ENCODE assay signal across 7 mouse cellular contexts in the genomic region with DNA sequence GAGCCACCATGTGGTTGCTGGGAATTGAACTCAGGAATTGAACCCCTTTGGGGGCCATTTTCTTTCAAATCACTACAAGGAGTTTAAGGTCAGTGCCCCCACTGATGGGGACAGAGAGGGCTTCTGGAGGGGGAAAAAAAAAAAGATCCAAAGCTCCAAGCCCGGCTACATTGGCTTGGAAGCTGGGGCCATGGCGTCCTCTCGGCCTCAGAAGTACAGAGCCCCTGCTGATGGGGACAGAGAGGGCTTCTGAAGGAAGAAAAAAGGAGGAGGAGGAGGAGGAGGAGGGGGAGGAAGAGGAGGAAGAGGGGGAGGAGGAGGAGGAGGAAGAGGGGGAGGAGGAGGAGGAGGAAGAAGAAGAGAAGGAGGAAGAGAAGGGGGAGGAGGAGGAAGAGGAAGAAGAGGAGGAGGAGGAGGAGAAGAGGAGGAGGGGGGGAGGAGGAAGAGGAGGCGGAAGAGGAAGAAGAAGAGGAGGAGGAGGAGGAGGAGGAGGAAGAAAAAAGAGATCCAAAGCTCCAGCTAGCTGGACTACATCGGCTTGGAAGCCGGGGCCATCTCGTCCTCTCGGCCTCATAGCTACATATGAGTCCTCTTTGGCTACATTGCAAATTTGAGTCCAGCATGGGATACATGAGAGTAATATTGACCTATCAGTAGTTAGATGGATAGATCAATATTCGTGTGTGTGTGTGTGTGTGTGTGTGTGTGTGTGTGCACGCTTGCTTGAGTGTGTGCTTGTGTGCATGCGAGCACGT. TPM values are rescaled to one million over a fixed set of nuclear protein-coding genes. Genes with fewer than 3 reads are reported as not detected.
DNase-seq lines count a peak whose midpoint lies in the region; ATAC-seq lines count a peak whose summit lies in the region.

No protein-coding gene starts in this region.

- H3K4me1 ChIP-seq in kidney, embryonic 15.5 days, result no peaks in the 10 kb centered on the region
- no peaks in the 10 kb centered on the region for H3K4me1 ChIP-seq in lung, embryonic 15.5 days

- whole genome bisulfite sequencing in kidney, embryonic 15.5 days, result 53% methylated on average over 12 of the region's 12 CpGs
- WGBS in lung, embryonic 15.5 days, result 44% methylated on average over 12 of the region's 12 CpGs

- peak; percentile 98 for ATAC-seq in CD4-positive, CD25-positive, alpha-beta regulatory T cell, adult 4 months
- ATAC-seq in kidney, embryonic 15.5 days (replicated peaks; ENCODE audit: low FRiP score), result peak; percentile 83
- ATAC-seq in lung, embryonic 15.5 days (ENCODE audit: borderline replicate concordance, extremely low read depth, low FRiP score, low TSS enrichment), result peak; percentile 81; the same call in 1 of the 2 replicates

- H3K4me2 ChIP-seq in kidney, embryonic 15.5 days, result no peak overlapping the region
- H3K4me2 ChIP-seq in lung, embryonic 15.5 days, result no peak overlapping the region

- DNase-seq in 416B (ENCODE audit: low read depth), result peak; percentile 89
- peak; percentile 83 for DNase-seq in c-Kit-positive CD71-positive TER-119-negative erythroid progenitor cells, embryonic 14.5 days (ENCODE audit: low read depth)
- DNase-seq in gastrocnemius, postnatal 14 days, result peak; percentile 89
- DNase-seq in skeletal muscle tissue, adult 2 months (ENCODE audit: low read depth, low spot score), result peak; percentile 94

- H3K9me3 ChIP-seq in kidney, embryonic 15.5 days (replicated peaks), result no peaks in the 10 kb centered on the region
- no peaks in the 10 kb centered on the region for H3K9me3 ChIP-seq in lung, embryonic 15.5 days

- no peak overlapping the region for H3K9ac ChIP-seq in kidney, embryonic 15.5 days
- no peak overlapping the region for H3K9ac ChIP-seq in lung, embryonic 15.5 days

- H3K27me3 ChIP-seq in kidney, embryonic 15.5 days, result no peaks in the 10 kb centered on the region
- no peaks in the 10 kb centered on the region for H3K27me3 ChIP-seq in lung, embryonic 15.5 days

- H3K36me3 ChIP-seq in kidney, embryonic 15.5 days, result no peaks in the 10 kb centered on the region
- H3K36me3 ChIP-seq in lung, embryonic 15.5 days, result no peaks in the 10 kb centered on the region

- intact Hi-C loops in gastrocnemius, postnatal 14 days (cut with DNase I; ENCODE audit: low total_unique reads), result no loop called here

- H3K4me3 ChIP-seq in kidney, embryonic 15.5 days (replicated peaks), result no peak overlapping the region
- H3K4me3 ChIP-seq in lung, embryonic 15.5 days, result no peak overlapping the region

- no peak overlapping the region for H3K27ac ChIP-seq in kidney, embryonic 15.5 days
- H3K27ac ChIP-seq in lung, embryonic 15.5 days, result no peak overlapping the region

RNA-seq across cellular contexts. Expression of a gene that starts 15.9 kb away (rescaled TPM):
- polyA plus RNA-seq in CD4-positive, CD25-positive, alpha-beta regulatory T cell, adult 4 months (2017; shearing (Covaris generic)), result 10 to 100 TPM; 77.4 to 90.5 TPM
- 10 to 100 TPM; 38.6 to 41.5 TPM for total RNA-seq in gastrocnemius, postnatal 14 days (2021)
- polyA plus RNA-seq in kidney, embryonic 15.5 days (2015; fragmentation: Nextera tagmentation; extraction: Ambion mirVana), result 80.9 and 86.5 TPM in 2 replicates
- polyA plus RNA-seq in lung, embryonic 15.5 days (2015; fragmentation: Nextera tagmentation; extraction: Ambion mirVana), result 72.5 and 78.8 TPM in 2 replicates

RNA-seq across cellular contexts. Expression of a gene that starts 59.1 kb away (rescaled TPM):
- polyA plus RNA-seq in CD4-positive, CD25-positive, alpha-beta regulatory T cell, adult 4 months (2017; shearing (Covaris generic)), result not detected
- total RNA-seq in gastrocnemius, postnatal 14 days (2021), result not detected
- polyA plus RNA-seq in kidney, embryonic 15.5 days (2015; fragmentation: Nextera tagmentation; extraction: Ambion mirVana), result not detected in 2 replicates
- polyA plus RNA-seq in lung, embryonic 15.5 days (2015; fragmentation: Nextera tagmentation; extraction: Ambion mirVana), result 0.06 TPM in 1 of 2 replicates, not detected in the other
